Mouse (Mus musculus) thymus, adult 2 months (tissue): Measurements from ENCODE around the gene Sec14l1. TPM values are rescaled to one million over a fixed set of nuclear protein-coding genes. Genes with fewer than 3 reads are reported as not detected.
A peak's percentile ranks its signal among the peaks of the same experiment; 100 is the strongest.

Experiments used
- DNase-seq: peaks from one replicate; pipeline ENCODE4 v3.0.0; 2021
- H3K27ac ChIP-seq: fragments of 200-500 bp; 2 replicates; pipeline ENCODE4 v1.5.1; 2012; ENCODE audit warnings: low read length, control low read depth; ENCODE audit not compliant: control insufficient read depth, insufficient read depth
- H3K27me3 ChIP-seq: fragments of 200-500 bp; 2 replicates; pipeline ENCODE4 v1.6.1; 2012; ENCODE audit warnings: mild to moderate bottlenecking, low read length, moderate library complexity, mixed read lengths; ENCODE audit not compliant: control insufficient read depth, insufficient read depth
- H3K36me3 ChIP-seq: fragments of 200-500 bp; 2 replicates; pipeline ENCODE4 v1.6.1; 2012; ENCODE audit warnings: mild to moderate bottlenecking, low read length, moderate library complexity; ENCODE audit not compliant: control insufficient read depth, insufficient read depth
- H3K4me1 ChIP-seq: fragments of 200-500 bp; replicated peaks from 2 replicates; pipeline ENCODE4 v1.6.1; 2012; ENCODE audit warnings: low read length; ENCODE audit not compliant: control insufficient read depth, insufficient read depth
- H3K4me3 ChIP-seq: fragments of 200-500 bp; 2 replicates; pipeline ENCODE4 v1.5.1; 2012; ENCODE audit warnings: mild to moderate bottlenecking, low read length, control low read depth, moderate library complexity; ENCODE audit not compliant: control insufficient read depth, insufficient read depth
- CTCF ChIP-seq: fragments of 200-500 bp; IDR thresholded peaks from 2 replicates; pipeline ENCODE4 v1.5.1; 2012; ENCODE audit warnings: mild to moderate bottlenecking, control low read depth, low read length, moderate library complexity, borderline replicate concordance; ENCODE audit not compliant: control insufficient read depth, poor library complexity, insufficient read depth; ENCODE audit errors: extremely low read depth
- POLR2A ChIP-seq: fragments of 200-500 bp; IDR thresholded peaks from 2 replicates; pipeline ENCODE4 v1.6.1; 2012; ENCODE audit warnings: mild to moderate bottlenecking, low read length, control low read depth, moderate library complexity; ENCODE audit not compliant: control insufficient read depth, poor library complexity, insufficient read depth; ENCODE audit errors: extremely low read depth
- WGBS: fragments of 180-500 bp; shearing (Covaris S2); methylation state at CpG from one replicate; pipeline ENCODE4 v1.1.7; 2018; 5-methylcytosine and 5-hydroxymethylcytosine counted together
- polyA plus RNA-seq: library from polyadenylated mRNA; depleted of rRNA; stranded (reverse); fragments of >200 nt; gene quantifications from 2 replicates; pipeline ENCODE4 v1.2.3, GENCODE M21; 2012

The Sec14l1 gene
- polyA plus RNA-seq, 1 experiment: 84.8 TPM

- Histone ChIP-seq H3K4me1 (peaks cover 65% of the 10 kb centered on the region), H3K27ac (peak overlapping the region; percentile 55; the same call in 1 of the 2 replicates), H3K27me3 (no peaks in the 10 kb centered on the region), H3K36me3 (no peaks in the 10 kb centered on the region), H3K4me3 (no peak overlapping the region)
- DNase-seq: no peak
- TF ChIP-seq CTCF (no peak), POLR2A (no peak)
- WGBS: 81% methylated on average over 10 of the region's 10 CpGs
Observed at GRCm38 (mm10) chr11:117124539-117124938, 9.6 kb downstream of the Sec14l1 start.

DNA sequence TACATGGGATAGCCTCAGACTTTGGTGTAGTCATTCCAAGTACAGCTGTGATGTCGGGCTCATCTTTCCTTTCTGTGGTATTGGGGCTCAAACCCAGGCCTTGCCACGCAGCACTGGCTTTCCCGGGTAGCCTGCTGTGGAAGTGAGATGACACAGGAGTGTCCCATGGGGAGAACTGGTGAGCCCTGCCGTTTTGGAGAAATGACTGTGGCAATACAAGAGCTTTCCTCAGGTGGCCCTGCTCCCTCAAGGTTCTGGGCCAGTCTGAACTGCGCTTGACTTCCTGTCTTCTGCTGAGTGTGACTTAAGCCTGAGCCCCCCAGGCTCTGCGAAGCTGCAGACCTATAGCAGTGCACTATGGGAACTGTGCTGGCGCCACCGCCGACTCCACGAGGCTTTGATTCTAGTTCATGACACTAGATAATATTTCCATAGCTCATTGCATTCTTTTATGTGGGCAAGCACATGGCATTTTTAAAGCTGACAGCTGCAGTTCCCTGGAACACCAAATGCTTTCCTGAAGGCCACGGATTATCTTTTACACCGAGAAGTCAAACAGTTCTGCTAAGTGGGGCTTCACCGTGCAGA, 12.4 kb downstream of the Sec14l1 start:
- DNase-seq: peak; percentile 67
- Histone ChIP-seq H3K4me1 (peaks cover 41% of the 10 kb centered on the region), H3K27ac (peak overlapping the region; percentile 53; the same call in 1 of the 2 replicates), H3K36me3 (no peaks in the 10 kb centered on the region), H3K4me3 (no peak overlapping the region), H3K27me3 (no peaks in the 10 kb centered on the region)
- WGBS: 26% methylated on average over 13 of the region's 13 CpGs
- 0 out of 2 replicates have a peak, but pooled peaks have one; percentile 18 for TF ChIP-seq CTCF
- TF ChIP-seq POLR2A: no peak

GRCm38 (mm10) chr11:117127931-117128548, 13.1 kb downstream of the Sec14l1 start:
- WGBS: 93% methylated on average over 12 of the region's 12 CpGs
- H3K36me3 ChIP-seq: no peaks in the 10 kb centered on the region
- no peaks in the 10 kb centered on the region for H3K27me3 ChIP-seq
- TF ChIP-seq CTCF: no peak
- H3K4me1 ChIP-seq: peaks cover 36% of the 10 kb centered on the region
- DNase-seq: no peak
- no peak overlapping the region for H3K4me3 ChIP-seq
- 0 out of 2 replicates have a peak overlapping the region, but pooled peaks have one; percentile 4 for H3K27ac ChIP-seq

DNA sequence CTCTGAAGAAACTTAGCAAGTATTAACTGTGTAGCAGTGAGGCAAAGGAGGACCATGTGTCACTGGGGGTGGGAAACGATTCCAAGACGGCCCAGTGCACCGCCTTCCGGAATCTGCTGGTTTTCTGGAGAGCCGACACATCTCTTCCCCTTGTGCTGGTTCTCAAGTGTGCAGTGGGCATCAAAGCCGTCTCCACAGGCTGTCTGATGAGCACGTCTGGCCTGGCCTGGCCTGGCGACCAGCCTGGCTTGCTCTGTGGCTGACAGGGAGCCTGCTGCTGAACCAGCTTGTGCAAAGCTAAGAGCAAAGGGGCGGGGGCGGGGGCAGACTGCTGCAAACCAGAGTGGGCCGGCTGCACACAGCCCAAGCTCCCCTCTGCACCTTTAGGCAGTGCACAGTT, 14.5 kb downstream of the Sec14l1 start:
- Histone ChIP-seq H3K36me3 (no peaks in the 10 kb centered on the region), H3K27ac (no peak overlapping the region), H3K4me3 (no peak overlapping the region), H3K27me3 (no peaks in the 10 kb centered on the region), H3K4me1 (peaks cover 22% of the 10 kb centered on the region)
- TF ChIP-seq CTCF: no peak
- no peak for TF ChIP-seq POLR2A
- no peak for DNase-seq
- WGBS: 97% methylated on average over 11 of the region's 11 CpGs

DNA sequence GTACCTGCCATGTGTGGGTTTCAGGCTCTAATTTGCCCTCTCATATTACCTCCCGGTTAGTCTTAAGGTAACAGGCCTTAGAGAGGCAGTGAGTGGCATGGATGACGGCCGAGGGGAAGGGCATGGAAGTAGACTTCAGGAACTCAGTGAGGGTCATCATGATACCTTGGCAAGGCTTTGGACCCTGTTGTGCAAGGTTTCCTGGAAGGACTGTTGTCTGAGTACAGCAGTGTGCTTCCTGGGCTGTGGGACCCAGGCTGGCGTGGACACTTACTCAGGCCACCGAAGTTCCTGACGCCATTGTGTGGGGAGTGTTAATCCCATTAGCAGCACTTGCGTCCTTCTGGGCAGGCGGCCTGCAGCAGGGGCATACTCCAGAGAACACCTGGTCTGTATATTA, 15.1 kb downstream of the Sec14l1 start:
- H3K4me3 ChIP-seq: no peak overlapping the region
- no peak overlapping the region for H3K27ac ChIP-seq
- DNase-seq: no peak
- 94% methylated on average over 8 of the region's 8 CpGs for WGBS
- peaks cover 19% of the 10 kb centered on the region for H3K4me1 ChIP-seq
- TF ChIP-seq POLR2A (no peak), CTCF (no peak)
- no peaks in the 10 kb centered on the region for H3K27me3 ChIP-seq
- H3K36me3 ChIP-seq: no peaks in the 10 kb centered on the region

DNA sequence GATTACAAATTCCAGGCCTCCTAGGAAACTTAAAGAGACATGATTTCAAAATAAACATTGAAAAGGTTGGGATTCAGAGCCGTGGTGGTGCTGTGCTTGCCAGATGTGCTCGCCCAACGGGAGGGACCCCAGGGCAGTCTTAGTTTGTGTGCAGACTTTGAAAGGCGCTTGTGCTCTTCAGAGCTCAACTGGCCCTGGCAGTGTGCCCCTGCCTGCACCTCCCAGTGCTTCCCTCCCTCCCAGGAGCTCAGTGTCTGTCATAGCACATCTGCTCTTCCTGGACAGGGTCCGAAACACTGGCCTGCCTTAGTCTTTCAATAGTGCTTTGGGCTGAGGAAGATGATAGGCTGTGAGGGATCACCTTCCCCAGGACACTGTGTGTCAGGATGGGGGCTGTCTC, 15.9 kb downstream of the Sec14l1 start:
- DNase-seq: no peak
- Histone ChIP-seq H3K4me3 (no peak overlapping the region), H3K27ac (no peak overlapping the region), H3K4me1 (peaks cover 19% of the 10 kb centered on the region), H3K36me3 (no peaks in the 10 kb centered on the region), H3K27me3 (no peaks in the 10 kb centered on the region)
- 87% methylated on average over 5 of the region's 5 CpGs for WGBS
- TF ChIP-seq POLR2A: no peak
- no peak for TF ChIP-seq CTCF
